Mouse (Mus musculus): ENCODE results near the gene Cmya5.

The Cmya5 gene

DNA sequence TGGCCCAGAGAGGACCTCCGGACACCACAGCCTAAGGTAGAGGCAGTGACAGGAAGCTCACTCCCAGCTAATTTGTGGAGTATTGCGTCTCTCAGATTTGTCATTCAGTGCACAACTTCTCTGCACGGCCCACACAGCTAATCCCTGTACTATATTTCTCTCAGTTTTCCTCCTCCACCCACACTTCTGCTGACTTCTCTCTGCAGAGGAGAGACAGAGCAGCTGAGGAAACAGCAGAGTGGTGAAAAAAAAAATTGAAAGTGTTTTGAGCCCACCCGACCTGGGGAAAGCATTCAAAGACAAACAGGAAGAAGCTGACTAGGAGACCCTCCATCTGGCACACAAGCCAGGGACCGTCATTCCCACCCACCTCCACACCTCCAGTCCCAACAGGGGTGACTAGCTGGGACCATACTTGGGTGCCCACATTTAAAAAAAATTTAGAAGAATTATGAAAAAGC lies 85.9 kb downstream of the Cmya5 start:
- no peak for DNase-seq

DNA sequence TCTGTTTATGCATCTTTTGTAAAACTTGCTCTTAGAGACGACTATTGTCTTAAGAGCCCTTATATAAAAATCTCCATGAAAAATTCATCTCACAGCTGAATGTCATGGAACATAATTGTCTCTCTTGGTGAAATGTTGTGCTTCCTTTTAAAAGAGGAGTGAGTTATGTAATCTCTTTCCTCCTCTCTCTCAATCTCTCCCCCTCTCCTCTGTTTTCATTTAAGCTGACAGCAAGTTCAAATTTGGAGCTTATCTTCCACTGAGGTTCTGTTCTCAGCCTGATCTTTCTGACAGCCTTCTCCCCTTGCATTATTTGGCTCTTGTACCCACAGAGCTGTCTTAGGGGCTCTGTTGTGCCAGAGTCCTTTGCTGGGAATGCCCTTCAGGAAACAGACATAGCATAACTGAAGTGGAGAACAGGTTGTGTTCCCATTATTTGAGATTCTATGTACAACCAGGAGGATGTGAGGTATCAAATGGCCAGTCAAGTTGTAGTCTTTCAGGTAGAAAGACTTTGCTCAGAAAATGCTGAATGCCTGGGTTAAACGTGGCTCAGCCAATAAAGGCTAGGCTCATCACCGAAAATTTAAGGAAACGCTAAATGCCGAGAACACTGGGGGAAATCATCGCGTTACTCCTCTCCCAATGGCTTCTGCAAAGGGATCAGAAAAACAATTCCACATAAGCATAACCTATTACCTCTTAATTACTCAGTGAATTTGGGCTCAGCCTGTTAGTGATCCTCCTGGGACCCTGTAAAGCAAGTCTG lies 86.8 kb downstream of the Cmya5 start:
- DNase-seq, result no peak

DNA sequence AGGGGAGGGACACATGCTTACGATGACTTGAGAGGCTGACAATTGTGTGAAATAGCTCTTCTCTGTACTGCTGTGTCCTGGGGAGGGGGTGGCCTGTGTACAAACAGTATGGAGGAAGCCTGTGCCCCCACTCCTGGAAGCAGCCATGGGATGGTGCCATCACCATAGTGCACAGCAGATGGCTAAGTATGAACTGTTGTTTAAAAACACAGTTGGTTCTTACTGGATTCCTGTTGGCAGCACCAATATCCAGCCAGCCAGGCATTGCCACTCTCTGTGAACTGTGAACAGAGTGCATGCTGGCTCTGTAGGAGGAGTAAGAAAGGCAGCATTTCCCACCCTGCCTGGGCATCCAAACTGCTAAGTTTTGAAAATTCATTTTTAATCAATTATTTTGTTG lies 88.4 kb downstream of the Cmya5 start:
- no peak for DNase-seq

DNA sequence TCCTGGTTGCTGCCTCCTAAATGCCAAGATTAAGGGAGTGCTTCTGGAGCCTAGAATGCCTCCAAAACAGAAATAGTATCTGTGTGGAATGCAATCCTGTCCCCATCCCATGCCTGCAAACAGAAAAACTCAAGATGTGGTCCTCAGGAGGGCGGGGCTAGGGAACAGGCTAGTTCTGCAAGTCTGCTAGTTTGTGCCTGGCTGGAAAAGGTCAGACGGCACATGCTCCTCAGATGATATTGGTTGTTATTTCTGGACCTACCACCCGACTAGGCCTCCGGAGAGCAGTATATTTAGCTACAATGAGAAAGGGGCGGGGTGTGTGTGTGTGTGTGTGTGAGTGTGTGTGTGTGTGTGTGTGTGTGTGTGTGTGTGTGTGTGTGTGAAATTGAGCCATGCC lies 93.0 kb downstream of the Cmya5 start:
- no peak for DNase-seq

DNA sequence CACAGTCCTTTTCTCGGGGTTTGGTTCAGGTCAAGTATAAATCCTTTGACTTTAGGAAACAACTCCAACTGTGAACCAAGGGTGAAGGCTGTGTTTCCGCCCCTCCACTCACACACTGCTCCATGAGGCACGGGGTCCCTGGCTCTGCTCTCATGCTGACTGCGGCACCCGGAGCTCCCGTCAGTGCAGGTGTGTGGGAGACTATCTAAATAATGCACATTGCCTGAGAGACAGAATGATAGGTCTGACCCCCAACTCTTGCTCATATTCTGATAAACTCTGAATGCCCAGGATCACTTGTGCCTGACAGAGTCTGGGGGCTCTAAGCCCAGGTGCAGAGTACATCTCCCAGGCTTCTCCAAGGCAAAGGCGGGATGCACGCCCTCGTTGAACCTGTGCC lies 103.5 kb downstream of the Cmya5 start:
- no peak for DNase-seq

DNA sequence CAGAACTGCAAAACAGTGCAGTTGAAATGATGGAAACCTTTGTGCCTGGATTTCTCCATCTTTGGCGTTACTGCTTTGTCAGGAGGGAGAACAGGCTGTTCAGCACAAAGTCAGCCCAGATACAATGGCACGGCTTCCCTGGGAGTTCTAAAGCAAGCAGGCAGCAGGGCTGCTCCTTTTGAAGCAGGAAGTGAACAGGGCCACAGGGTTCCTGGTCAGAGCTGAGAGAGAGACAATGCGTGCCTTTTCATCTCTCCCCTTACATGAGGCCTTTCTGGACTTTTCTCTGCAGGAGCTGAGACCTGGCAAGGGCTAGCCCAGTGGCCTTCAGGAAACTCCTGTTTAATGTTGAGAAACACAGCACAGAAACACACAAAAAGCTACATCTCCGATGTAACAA lies 108.3 kb downstream of the Cmya5 start:
- no peak for DNase-seq

DNA sequence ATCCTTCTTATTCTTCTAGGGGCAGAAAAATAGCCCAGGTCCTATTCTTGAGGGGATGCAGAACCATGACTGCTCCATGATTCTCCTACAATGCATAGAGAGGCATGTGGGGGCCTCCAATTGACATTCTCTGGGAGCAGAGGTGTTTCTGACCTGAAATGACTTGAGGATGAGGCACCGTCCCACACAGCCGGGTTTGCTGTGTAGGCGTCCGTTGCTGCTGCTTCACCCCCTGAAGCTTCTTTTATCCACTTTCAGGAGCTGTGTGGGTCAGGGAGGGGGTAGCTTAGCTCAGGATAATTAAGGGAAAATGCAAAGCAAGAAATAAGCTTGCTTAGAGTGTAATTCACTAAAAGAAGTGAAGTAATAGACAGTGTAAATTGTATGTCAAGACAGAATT lies 115.2 kb downstream of the Cmya5 start:
- no peak for DNase-seq

DNA sequence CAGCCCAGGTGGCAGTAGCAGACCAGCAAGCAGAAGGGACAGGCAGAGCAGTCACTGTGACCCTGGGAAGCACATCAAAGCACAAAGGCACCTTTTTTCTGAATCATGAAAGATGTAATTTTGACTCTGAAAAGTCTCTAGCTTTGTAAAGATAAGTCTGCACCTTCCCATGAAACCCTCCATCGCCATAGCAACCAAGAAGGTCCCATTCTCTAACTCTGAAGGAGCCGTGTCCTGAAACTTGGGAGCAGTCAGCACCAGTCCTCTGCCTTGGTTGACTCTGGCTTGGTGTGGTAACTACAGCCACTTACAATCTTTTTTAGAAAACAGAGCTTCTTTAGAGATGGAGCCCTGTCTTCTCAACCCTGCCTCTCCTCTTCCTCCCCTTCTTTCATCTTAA lies 119.7 kb downstream of the Cmya5 start:
- no peak for DNase-seq

DNA sequence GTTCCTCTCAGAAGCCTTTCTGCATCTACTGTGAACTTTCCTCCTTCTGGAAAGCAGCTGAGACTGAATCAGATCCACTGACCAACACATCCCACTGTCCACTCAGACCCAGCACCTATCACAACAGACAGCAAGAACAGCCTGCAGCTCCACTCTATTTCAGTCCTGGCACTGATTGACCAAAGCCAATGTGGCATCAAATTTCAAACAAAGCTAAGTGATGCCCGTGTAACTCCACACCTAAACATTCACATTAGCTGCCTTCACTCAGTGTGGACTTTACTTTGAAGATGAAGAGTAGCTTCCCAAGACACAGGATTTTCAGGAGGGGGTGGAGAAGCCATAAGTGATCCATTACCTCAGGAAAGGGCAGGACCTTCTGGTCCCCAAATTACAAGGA lies 122.4 kb downstream of the Cmya5 start:
- no peak for DNase-seq

DNA sequence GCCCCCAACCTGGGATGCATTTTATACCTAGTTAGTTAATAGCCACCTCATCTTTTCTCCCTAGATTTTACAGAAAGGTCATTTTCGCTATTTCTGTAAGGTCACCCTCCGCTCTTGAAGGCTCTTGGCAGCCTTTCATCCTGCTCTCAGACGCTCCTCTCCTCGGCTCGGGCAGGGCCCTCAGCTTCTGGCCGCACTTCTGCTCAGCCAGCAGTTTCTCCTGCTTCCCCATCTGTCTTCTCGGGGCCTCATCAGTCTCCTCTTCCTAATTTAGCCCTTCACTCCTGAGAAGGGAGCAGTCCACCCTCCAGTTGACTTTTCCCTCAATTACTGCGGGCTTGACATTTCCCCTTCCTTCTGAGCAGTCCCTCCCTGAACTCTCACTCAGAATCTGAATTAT lies 131.6 kb downstream of the Cmya5 start:
- no peak for DNase-seq

DNA sequence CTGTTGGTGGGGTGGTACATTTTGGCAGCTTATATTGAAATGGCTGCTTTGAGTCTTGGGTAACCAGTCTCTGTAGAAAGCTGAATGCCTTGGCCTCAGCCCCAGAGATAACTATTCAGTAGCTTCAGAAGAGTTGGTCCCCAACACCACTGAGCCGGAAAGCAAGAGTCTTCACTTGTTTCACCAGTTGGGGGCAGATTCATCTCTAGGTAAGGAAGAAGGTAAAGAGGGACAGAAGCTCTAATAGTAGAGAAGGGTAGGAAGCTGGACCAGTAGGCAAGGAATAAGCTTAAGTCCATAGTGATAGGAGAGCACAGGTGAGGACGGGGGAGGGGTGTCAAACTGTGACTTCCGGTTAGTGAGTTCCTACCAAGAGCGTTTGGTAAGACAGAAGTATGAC lies 133.2 kb downstream of the Cmya5 start:
- no peak for DNase-seq

DNA sequence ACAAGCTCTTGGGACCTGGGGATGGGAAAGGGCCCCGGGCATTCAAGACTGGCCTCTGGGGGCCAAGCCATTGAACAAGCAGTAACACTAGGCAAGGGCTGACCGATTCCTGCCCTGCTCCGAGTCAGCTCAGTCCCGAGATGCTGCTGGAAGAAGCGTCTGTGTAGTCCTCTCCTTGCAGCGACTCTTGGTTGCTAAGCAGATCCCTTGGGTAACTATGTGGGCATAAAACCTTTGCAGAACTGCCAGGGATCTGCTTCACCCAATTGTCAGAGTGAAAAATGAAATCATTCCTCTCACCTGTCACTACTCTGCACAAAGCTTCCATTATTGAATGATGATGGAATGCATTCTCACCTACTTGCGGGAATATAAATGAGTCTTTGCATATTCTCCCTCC lies 134.0 kb downstream of the Cmya5 start:
- no peak for DNase-seq

DNA sequence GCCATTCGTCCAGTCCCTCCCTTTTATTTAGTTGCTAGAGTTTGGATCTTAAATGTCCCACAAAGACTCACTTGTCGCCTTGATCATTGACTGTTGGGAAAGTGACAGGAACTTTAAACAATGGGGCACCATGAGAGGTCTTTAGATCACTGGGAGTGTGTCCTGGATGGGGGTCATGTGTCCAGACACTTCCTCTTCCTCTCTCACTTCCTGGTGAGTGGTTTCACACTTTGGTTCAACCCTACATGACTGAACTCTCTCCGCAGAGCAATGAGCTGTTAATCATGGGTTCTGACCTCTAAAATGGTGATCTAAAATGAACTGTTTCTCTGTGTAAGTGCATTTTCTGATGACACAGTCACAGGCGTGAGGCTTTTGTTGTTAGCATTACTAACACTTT lies 137.4 kb downstream of the Cmya5 start:
- DNase-seq, result no peak

DNA sequence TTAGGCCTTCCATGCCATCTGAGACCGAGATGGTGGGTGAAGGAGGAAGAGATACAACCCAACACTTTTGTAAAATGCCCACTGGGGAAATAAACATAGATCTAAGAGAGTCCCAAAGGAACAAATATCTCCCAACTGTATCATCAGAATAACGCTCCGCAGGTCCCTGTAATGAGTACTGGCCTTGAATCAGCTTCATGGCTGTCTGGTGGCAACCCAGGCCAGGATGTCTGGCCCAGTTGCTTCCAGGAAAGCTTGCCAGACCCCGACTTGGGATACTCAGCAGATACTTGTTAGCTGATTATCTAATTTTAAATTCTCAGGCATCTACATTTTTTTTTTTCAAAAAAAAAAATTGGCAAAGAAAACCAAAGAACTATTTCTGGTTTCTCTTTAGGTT lies 138.2 kb downstream of the Cmya5 start:
- DNase-seq, result no peak

DNA sequence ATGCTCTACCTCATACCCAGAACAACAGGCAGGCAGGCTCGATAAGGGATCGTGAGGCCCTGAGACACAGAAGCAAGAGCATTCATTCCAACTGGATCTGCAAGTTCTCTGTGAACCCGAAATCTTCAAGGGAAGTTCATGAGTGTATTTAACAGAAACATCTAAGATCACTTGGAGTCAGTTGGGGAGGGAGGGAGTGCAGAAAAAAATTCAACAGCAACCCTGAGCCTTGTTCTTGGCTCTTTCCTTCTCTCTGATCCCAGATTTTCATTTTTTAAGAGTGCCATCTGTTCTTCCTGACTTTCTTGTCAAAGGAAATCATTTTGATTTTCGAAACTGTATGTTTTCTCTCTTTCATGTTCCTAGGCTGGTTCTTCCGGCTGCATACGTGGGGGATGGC lies 140.5 kb downstream of the Cmya5 start:
- DNase-seq, result no peak

DNA sequence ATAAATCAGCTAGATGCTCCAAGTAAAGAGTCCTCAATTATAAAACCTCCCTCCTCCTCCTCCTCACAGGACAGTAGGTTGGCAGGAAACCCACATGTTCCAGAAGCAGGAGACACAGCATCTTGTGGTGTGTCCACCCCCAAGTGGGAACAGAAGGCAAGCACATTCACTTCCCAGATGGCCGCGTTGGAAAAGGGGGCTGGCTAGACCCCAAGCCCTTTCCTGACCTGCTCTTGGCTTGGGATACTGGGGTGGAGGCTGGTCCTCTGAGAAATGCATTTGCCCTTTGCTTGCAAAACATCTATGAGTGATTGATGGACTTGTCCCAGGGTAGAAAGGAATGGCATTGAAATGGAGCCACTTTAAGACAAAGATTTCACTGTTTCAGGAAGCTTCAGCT lies 142.1 kb downstream of the Cmya5 start:
- DNase-seq, result no peak

DNA sequence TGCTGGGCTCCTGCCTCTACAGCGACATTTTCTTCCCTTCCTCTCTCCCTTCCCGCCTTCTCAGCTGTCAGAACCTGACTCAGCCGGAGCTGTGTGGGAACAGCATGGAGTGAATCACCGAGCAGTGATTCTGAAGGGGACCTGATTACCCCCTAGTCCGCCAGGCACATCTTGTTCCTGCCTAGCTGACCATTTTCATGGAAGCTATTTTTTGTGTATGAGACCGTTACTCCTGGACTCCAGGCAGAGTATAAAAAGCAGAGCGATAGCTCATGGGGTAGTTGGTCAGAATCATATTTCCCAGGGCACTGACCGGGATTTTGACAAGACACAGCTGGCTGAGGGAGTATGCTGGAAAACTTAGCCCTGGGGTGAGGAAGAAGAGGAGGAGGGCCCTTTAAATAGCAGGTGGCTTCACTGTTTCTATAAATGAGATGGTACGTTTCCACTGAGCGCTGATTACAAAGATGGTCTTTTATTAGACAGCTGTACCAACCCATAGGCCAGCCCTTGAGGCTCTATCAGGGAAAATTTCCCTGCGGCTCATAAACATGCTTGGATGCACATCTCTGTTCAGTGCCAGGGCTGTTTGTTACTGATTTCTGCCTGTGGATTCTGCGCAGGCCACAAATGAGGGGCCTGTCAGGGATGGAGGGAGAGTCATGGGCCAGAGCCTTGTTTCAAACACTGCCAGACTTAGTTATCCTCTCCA lies 143.7 kb downstream of the Cmya5 start:
- DNase-seq, result no peak

DNA sequence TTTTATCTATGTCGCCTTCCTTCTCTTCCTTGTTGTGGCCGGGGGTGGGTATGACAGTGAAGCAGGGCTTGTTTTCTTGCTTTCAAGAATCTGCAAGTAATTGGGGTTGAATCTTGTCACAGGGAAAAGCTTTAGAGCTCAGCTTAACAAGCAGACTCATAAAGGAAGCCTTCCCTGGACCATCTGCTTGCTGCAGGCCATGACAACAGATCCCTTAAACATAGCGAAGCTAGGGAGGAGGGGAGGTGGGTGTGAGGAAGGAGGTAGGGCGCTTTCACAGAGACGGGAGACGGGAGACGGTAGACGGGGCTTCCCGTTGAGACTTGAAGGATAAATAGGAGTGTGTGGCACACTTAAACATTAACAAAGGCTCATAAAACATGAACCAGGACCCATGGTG lies 144.7 kb downstream of the Cmya5 start:
- DNase-seq, result no peak

DNA sequence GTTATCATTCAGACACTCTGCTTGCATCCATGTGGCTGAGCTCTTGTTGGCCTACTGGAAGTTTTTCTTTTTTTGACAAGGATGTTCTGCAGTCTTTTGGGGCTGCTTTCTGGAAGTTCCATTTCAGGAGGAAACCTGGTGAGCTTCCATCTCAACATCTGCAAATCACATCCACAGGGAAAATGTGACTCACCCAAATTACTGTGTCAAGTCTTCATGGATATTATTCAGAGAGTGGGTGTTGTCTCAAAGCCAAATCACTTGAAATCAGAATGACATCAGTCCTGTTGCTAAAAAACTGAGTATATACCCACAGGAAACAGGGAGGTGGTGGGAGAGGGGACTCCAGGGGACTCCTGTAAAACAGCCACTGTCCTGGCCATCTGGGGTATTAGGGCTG lies 149.8 kb downstream of the Cmya5 start:
- no peak for DNase-seq

DNA sequence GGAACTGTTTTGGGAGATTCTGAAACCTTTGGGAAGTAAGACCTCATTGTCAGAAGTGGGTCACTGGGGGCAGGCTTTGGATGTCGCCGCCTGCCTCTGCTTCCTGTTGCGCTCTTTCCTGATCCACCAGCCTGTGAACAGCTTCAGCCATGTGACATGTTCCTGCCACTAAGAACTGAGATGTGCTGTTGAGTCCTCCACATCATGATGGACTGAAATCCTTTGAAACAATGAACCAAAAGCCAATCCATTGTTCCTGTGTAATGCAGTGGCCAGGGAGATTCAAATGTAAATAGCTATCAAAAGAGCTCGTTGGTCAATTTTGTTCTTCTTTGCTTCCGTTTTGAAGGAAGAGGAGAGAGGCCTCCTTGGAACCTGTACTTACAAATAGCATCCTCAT lies 151.7 kb downstream of the Cmya5 start:
- no peak for DNase-seq
